Comparison of ENCODE assay signal across 9 mouse cellular contexts in the genomic region with DNA sequence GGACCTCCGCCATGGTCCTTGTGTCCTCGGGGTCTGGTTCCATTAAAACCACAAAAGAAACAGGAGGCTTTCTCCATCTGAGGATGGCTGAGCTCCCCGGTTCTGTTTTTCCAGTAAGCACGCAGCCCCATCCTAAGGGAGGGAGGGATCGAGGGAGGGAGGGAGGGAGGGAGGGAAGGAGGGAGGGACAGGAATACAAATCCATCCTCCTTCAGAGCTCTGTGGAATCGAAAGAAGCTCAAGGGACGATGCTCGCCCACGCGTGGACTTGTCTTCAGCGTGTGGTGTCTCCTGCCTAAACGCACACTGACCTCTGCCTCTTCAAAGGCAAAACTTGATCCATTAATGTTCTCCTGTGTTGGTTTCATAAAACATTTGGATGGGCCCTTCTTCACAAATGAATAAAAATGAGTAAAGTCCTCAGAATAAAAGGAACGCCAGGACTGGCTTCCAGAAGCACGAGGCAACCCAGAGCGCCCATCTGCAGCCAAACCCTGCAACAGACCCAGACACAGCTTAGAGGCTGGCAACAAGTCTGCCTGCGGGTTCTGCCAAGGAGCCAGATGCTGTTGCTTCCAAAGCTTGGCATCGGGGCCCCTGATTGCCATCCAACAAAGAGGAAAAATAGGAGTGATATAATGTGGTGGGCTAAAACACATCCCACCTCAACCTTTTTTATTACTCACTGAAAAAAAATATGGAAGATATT.
A peak's percentile ranks its signal among the peaks of the same experiment; 100 is the strongest.
DNase-seq lines count a peak whose midpoint lies in the region; ATAC-seq and TF ChIP-seq lines count a peak whose summit lies in the region.
"Had no signal": no experiment of that assay in that cellular context is flagged by ENCODE, and none has a peak within 500 bp of the region (broad histone marks: within the 10 kb centered on the region; RNA-seq: fewer than 3 reads in every experiment).

No protein-coding gene starts in this region.

- no peaks in the 10 kb centered on the region for H3K27me3 ChIP-seq in heart, embryonic 12.5 days (replicated peaks)
- H3K27me3 ChIP-seq in heart, adult 2 months (ENCODE audit: control insufficient read depth, insufficient read depth, low read length), result no peaks in the 10 kb centered on the region

- TF ChIP-seq CTCF in brain, embryonic 14.5 days (IDR thresholded peaks at IDR 0.05; ENCODE audit: borderline replicate concordance, extremely low read depth, insufficient read depth, insufficient read length), result no peak
- TF ChIP-seq CTCF in heart, adult 2 months (IDR thresholded peaks at IDR 0.05), result no peak

- TF ChIP-seq POLR2A in brain, embryonic 14.5 days (IDR thresholded peaks at IDR 0.05; ENCODE audit: borderline replicate concordance, extremely low read depth, insufficient read depth, insufficient read length, poor library complexity, severe bottlenecking), result no peak
- no peak for TF ChIP-seq POLR2A in heart, adult 2 months (IDR thresholded peaks at IDR 0.05; ENCODE audit: insufficient read depth, low read depth, low read length)

- H3K9ac ChIP-seq in heart, embryonic 12.5 days, result no peak overlapping the region
- H3K9ac ChIP-seq in heart, adult 2 months (ENCODE audit: low read depth, low read length), result no peak overlapping the region

- WGBS in heart, embryonic 12.5 days, result 85% methylated on average over 17 of the region's 17 CpGs
- 82% methylated on average over 17 of the region's 17 CpGs for WGBS in heart, adult 2 months

- ATAC-seq in heart, embryonic 12.5 days (ENCODE audit: insufficient number of reproducible peaks, low FRiP score), result no peak

- peaks cover under 1% of the 10 kb centered on the region; the same call in 1 of the 2 replicates for H3K4me1 ChIP-seq in heart, embryonic 12.5 days (replicated peaks)
- H3K4me1 ChIP-seq in heart, adult 2 months (ENCODE audit: control insufficient read depth, insufficient read depth, low read length), result no peaks in the 10 kb centered on the region

- 0 out of 2 replicates have a peak, but pooled peaks cover 4% of the 10 kb centered on the region for H3K9me3 ChIP-seq in heart, embryonic 12.5 days (replicated peaks)

- no peak overlapping the region for H3K4me2 ChIP-seq in heart, embryonic 12.5 days

- no peaks in the 10 kb centered on the region for H3K36me3 ChIP-seq in heart, embryonic 12.5 days
- H3K36me3 ChIP-seq in heart, adult 2 months (ENCODE audit: control insufficient read depth, insufficient read depth, low read length), result no peaks in the 10 kb centered on the region

- no peak overlapping the region for H3K27ac ChIP-seq in heart, embryonic 12.5 days (ENCODE audit: poor library complexity, severe bottlenecking)
- H3K27ac ChIP-seq in heart, adult 2 months, result no peak overlapping the region

- H3K4me3 ChIP-seq in heart, embryonic 12.5 days, result no peak overlapping the region
- H3K4me3 ChIP-seq in heart, adult 2 months, result no peak overlapping the region

- no peaks in the 10 kb centered on the region for H3K79me2 ChIP-seq in heart, adult 2 months (replicated peaks; ENCODE audit: control insufficient read depth, insufficient read depth, low read length)

- intact Hi-C loops in heart, adult 2 months (cut with DNase I), result no loop called here

- peak; percentile 91 for DNase-seq in brain, embryonic 14.5 days (ENCODE audit: low read depth)
- peak; percentile 86 to 92 for DNase-seq in cerebellum, adult 18-20 months
- DNase-seq in frontal cortex, postnatal 36 days (ENCODE audit: low spot score in 2 of 2), result peak; percentile 78 to 91
- peak; percentile 62 to 91 for DNase-seq in left cerebral cortex, adult 9 months (ENCODE audit: low spot score in 2 of 2)
- DNase-seq in urinary bladder, postnatal 36 days (ENCODE audit: low spot score in 2 of 2), result no peak
- DNase-seq in heart, adult 2 months, result no peak
- DNase-seq: kidney, adult 9 months; lung, adult 18-20 months had no signal

- no peak for TF ChIP-seq EP300 in heart, adult 2 months (IDR thresholded peaks at IDR 0.05; ENCODE audit: insufficient read depth, low read depth, low read length)

Comparison
In these comparisons a context has a peak if more than half of its experiments do, and no peak if none do; other contexts are left out.
1. DNase-seq: peak in brain, embryonic 14.5 days (single experiment), cerebellum, adult 18-20 months (2 of 2), frontal cortex, postnatal 36 days (2 of 2) and left cerebral cortex, adult 9 months (2 of 2); none in urinary bladder, postnatal 36 days (0 of 2) and heart, adult 2 months (0 of 2).